Mouse (Mus musculus): ENCODE results near the gene Evc2. TPM values are rescaled to one million over a fixed set of nuclear protein-coding genes. Genes with fewer than 3 reads are reported as not detected.

Evc2 gene
- polyA plus RNA-seq, 1 experiment from 2014 or later: 12.2 TPM

GRCm38 (mm10) chr5:37471584-37471983, 133.3 kb downstream of the Evc2 start:
- WGBS: 79% methylated on average over 4 of the region's 4 CpGs
- peaks cover 10% of the 10 kb centered on the region; the same call in 1 of the 2 replicates for H3K9me3 ChIP-seq (replicated peaks)
- no peak for ATAC-seq (ENCODE audit: insufficient number of reproducible peaks, low FRiP score)
- H3K4me2 ChIP-seq: no peak overlapping the region
- H3K27ac ChIP-seq (ENCODE audit: poor library complexity, severe bottlenecking): no peak overlapping the region
- no peaks in the 10 kb centered on the region for H3K36me3 ChIP-seq
- no peak overlapping the region for H3K4me3 ChIP-seq
- no peaks in the 10 kb centered on the region for H3K4me1 ChIP-seq (replicated peaks)
- H3K9ac ChIP-seq: no peak overlapping the region
- no peaks in the 10 kb centered on the region for H3K27me3 ChIP-seq (replicated peaks)

GRCm38 (mm10) chr5:37472025-37472608, 133.8 kb downstream of the Evc2 start:
- no peak overlapping the region for H3K4me2 ChIP-seq

More at GRCm38 (mm10) chr5:37472025-37472608, 133.8 kb downstream of the Evc2 start:
- H3K4me3 ChIP-seq: no peak overlapping the region
- no peak for ATAC-seq (ENCODE audit: insufficient number of reproducible peaks, low FRiP score)
- H3K4me1 ChIP-seq (replicated peaks): no peaks in the 10 kb centered on the region
- H3K9me3 ChIP-seq (replicated peaks): peaks cover 11% of the 10 kb centered on the region; the same call in 1 of the 2 replicates
- no peaks in the 10 kb centered on the region for H3K36me3 ChIP-seq
- H3K27me3 ChIP-seq (replicated peaks): no peaks in the 10 kb centered on the region
- H3K27ac ChIP-seq (ENCODE audit: poor library complexity, severe bottlenecking): no peak overlapping the region
- no peak overlapping the region for H3K9ac ChIP-seq
- WGBS: 75% methylated on average over 3 of the region's 3 CpGs

Other genes starting within 250 kb of the Evc2 start
- 9.7 and 11.8 TPM in 2 replicates for gene Crmp1, start 96.6 kb upstream of the Evc2 start, polyA plus RNA-seq (2016; fragmentation: Nextera tagmentation; extraction: Ambion mirVana)
- 6.4 and 7.9 TPM in 2 replicates for gene Evc, start 1.6 kb upstream of the Evc2 start, polyA plus RNA-seq (2016; fragmentation: Nextera tagmentation; extraction: Ambion mirVana)